Mouse (Mus musculus) MEL (cell line): Measurements from ENCODE around the gene Dcaf7. TPM values are rescaled to one million over a fixed set of nuclear protein-coding genes. Genes with fewer than 3 reads are reported as not detected.

ENCODE experiments used
- DNase-seq: peaks from one replicate; pipeline ENCODE4 v3.0.0; 2011; ENCODE audit warnings: low read depth, low spot score
- H3K27ac ChIP-seq: 2 replicates; pipeline ENCODE4 v1.5.1; 2012; ENCODE audit warnings: low read depth, mild to moderate bottlenecking, control low read depth, low read length, moderate library complexity; ENCODE audit not compliant: control insufficient read depth
- H3K27me3 ChIP-seq, 2 experiments: fragments of 150-350 bp in 1 of 2; sonication (generic) in 1 of 2; 2 replicates each; pipeline ENCODE4 v1.6.1; 2012; ENCODE audit warnings: low read length in 2 of 2, mild to moderate bottlenecking in 2 of 2, improper control_type of control experiment in 1 of 2, moderate library complexity in 1 of 2; ENCODE audit not compliant: insufficient read depth in 2 of 2, control insufficient read depth in 1 of 2
- H3K36me3 ChIP-seq, 2 experiments: 2 replicates each; pipeline ENCODE4 v1.6.1; 2012 to 2014; ENCODE audit warnings: low read length in 2 of 2, improper control_type of control experiment in 1 of 2, inconsistent platforms in 1 of 2, mild to moderate bottlenecking in 1 of 2; ENCODE audit not compliant: insufficient read depth in 2 of 2, control insufficient read depth in 1 of 2
- H3K4me1 ChIP-seq, 2 experiments: fragments of 150-350 bp in 1 of 2; sonication (generic) in 1 of 2; 2 replicates each; pipeline ENCODE4 v1.6.1; 2012; ENCODE audit warnings: low read length in 2 of 2, improper control_type of control experiment in 1 of 2, mild to moderate bottlenecking in 1 of 2; ENCODE audit not compliant: insufficient read depth in 2 of 2, control insufficient read depth in 1 of 2
- H3K4me3 ChIP-seq, 2 experiments: fragments of 150-350 bp in 1 of 2; sonication (generic) in 1 of 2; 2 replicates each; pipeline ENCODE4 v1.5.1; 2012; ENCODE audit warnings: low read depth in 2 of 2, low read length in 2 of 2, mild to moderate bottlenecking in 2 of 2, moderate library complexity in 2 of 2, control low read depth in 1 of 2, improper control_type of control experiment in 1 of 2; ENCODE audit not compliant: control insufficient read depth in 1 of 2, insufficient read depth in 1 of 2
- H3K79me2 ChIP-seq: 2 replicates; pipeline ENCODE4 v1.6.1; 2012; ENCODE audit warnings: mild to moderate bottlenecking, low read length, moderate library complexity; ENCODE audit not compliant: control insufficient read depth, poor library complexity, insufficient read depth
- H3K9ac ChIP-seq: 2 replicates; pipeline ENCODE4 v1.6.1; 2012; ENCODE audit warnings: low read depth, mild to moderate bottlenecking, control low read depth, low read length, moderate library complexity; ENCODE audit not compliant: control insufficient read depth, poor library complexity, severe bottlenecking
- H3K9me3 ChIP-seq: fragments of 150-350 bp; sonication (generic); replicated peaks from 2 replicates; pipeline ENCODE4 v1.6.1; 2012; ENCODE audit warnings: mild to moderate bottlenecking, low read length, improper control_type of control experiment, moderate library complexity; ENCODE audit not compliant: insufficient read depth
- BHLHE40 ChIP-seq: IDR thresholded peaks from 2 replicates; pipeline ENCODE4 v1.6.1; 2012; ENCODE audit warnings: low read depth, mild to moderate bottlenecking, inconsistent platforms, low read length, improper control_type of control experiment, borderline replicate concordance
- CHD1 ChIP-seq: IDR thresholded peaks from 2 replicates; pipeline ENCODE4 v1.6.1; 2012; ENCODE audit warnings: low read depth, mild to moderate bottlenecking, inconsistent platforms, low read length, improper control_type of control experiment
- CHD2 ChIP-seq: IDR thresholded peaks from 2 replicates; pipeline ENCODE4 v1.6.1; 2011; ENCODE audit warnings: low read length, improper control_type of control experiment
- CTCF ChIP-seq, 3 experiments: IDR thresholded peaks in 2 of 3; conservative IDR thresholded peaks in 1 of 3; 2 replicates each; pipeline ENCODE4 v1.5.1; 2011 to 2012; ENCODE audit warnings: low read length in 3 of 3, low read depth in 2 of 3, mild to moderate bottlenecking in 2 of 3, improper control_type of control experiment in 1 of 3, inconsistent platforms in 1 of 3, mixed read lengths in 1 of 3, moderate library complexity in 1 of 3; ENCODE audit not compliant: control insufficient read depth in 1 of 3, insufficient read depth in 1 of 3, poor library complexity in 1 of 3, severe bottlenecking in 1 of 3
- E2F4 ChIP-seq: IDR thresholded peaks from 2 replicates; pipeline ENCODE4 v1.6.1; 2011; ENCODE audit warnings: low read depth, low read length, improper control_type of control experiment, borderline replicate concordance
- ELF1 ChIP-seq: IDR thresholded peaks from 2 replicates; pipeline ENCODE4 v1.6.1; 2014; ENCODE audit warnings: low read depth, mild to moderate bottlenecking, inconsistent platforms, low read length, improper control_type of control experiment, moderate library complexity
- EP300 ChIP-seq, 2 experiments: IDR thresholded peaks; 2 replicates each; pipeline ENCODE4 v1.6.1; 2011; ENCODE audit warnings: improper control_type of control experiment in 2 of 2, low read length in 2 of 2, low read depth in 1 of 2, mild to moderate bottlenecking in 1 of 2
- ETS1 ChIP-seq: IDR thresholded peaks from 2 replicates; pipeline ENCODE4 v1.6.1; 2012; ENCODE audit warnings: low read depth, mild to moderate bottlenecking, inconsistent platforms, low read length, improper control_type of control experiment, moderate library complexity
- GABPA ChIP-seq: IDR thresholded peaks from 2 replicates; pipeline ENCODE4 v1.6.1; 2012; ENCODE audit warnings: low read depth, mild to moderate bottlenecking, inconsistent platforms, low read length, improper control_type of control experiment, moderate library complexity
- GATA1 ChIP-seq: IDR thresholded peaks from 2 replicates; pipeline ENCODE4 v1.6.1; 2011; ENCODE audit warnings: low read depth, low read length, improper control_type of control experiment
- HCFC1 ChIP-seq: IDR thresholded peaks from 2 replicates; pipeline ENCODE4 v1.6.1; 2012; ENCODE audit warnings: low read depth, mild to moderate bottlenecking, inconsistent platforms, low read length, improper control_type of control experiment, moderate library complexity
- JUND ChIP-seq: IDR thresholded peaks from 2 replicates; pipeline ENCODE4 v1.6.1; 2011; ENCODE audit warnings: low read depth, mild to moderate bottlenecking, improper control_type of control experiment, low read length
- KAT2A ChIP-seq: conservative IDR thresholded peaks from 2 replicates; pipeline ENCODE4 v1.6.1; 2012; ENCODE audit warnings: low read depth, low read length, improper control_type of control experiment, inconsistent platforms
- MAFK ChIP-seq: IDR thresholded peaks from 2 replicates; pipeline ENCODE4 v1.6.1; 2011; ENCODE audit warnings: low read depth, mild to moderate bottlenecking, low read length, improper control_type of control experiment, borderline replicate concordance
- MAX ChIP-seq: IDR thresholded peaks from 2 replicates; pipeline ENCODE4 v1.6.1; 2011; ENCODE audit warnings: low read length, improper control_type of control experiment
- MAZ ChIP-seq: IDR thresholded peaks from 2 replicates; pipeline ENCODE4 v1.6.1; 2012; ENCODE audit warnings: low read depth, mild to moderate bottlenecking, inconsistent platforms, low read length, improper control_type of control experiment
- MYB ChIP-seq: IDR thresholded peaks from 2 replicates; pipeline ENCODE4 v1.6.1; 2011; ENCODE audit warnings: mild to moderate bottlenecking, low read depth, low read length, improper control_type of control experiment
- MYC ChIP-seq: IDR thresholded peaks from 2 replicates; pipeline ENCODE4 v1.6.1; 2011; ENCODE audit warnings: low read depth, mild to moderate bottlenecking, low read length, improper control_type of control experiment, moderate library complexity
- NELFE ChIP-seq: IDR thresholded peaks from 2 replicates; pipeline ENCODE4 v1.6.1; 2011; ENCODE audit warnings: low read depth, low read length, improper control_type of control experiment
- NRF1 ChIP-seq: IDR thresholded peaks from 2 replicates; pipeline ENCODE4 v1.6.1; 2014; ENCODE audit warnings: low read depth, mild to moderate bottlenecking, inconsistent platforms, low read length, improper control_type of control experiment, moderate library complexity; ENCODE audit not compliant: poor library complexity, insufficient read depth, severe bottlenecking
- POLR2A ChIP-seq, 2 experiments: IDR thresholded peaks; 2 replicates each; pipeline ENCODE4 v1.6.1; 2011 to 2012; ENCODE audit warnings: low read length in 2 of 2, mild to moderate bottlenecking in 2 of 2, control low read depth in 1 of 2, improper control_type of control experiment in 1 of 2, low read depth in 1 of 2, moderate library complexity in 1 of 2; ENCODE audit not compliant: control insufficient read depth in 1 of 2, insufficient read depth in 1 of 2, poor library complexity in 1 of 2
- POLR2AphosphoS2 ChIP-seq: IDR thresholded peaks from 2 replicates; pipeline ENCODE4 v1.6.1; 2011; ENCODE audit warnings: low read length, improper control_type of control experiment
- POLR2AphosphoS5 ChIP-seq: IDR thresholded peaks from 2 replicates; pipeline ENCODE4 v1.6.1; 2012; ENCODE audit warnings: low read depth, borderline replicate concordance, mild to moderate bottlenecking, inconsistent platforms, low read length, moderate library complexity, mixed read lengths
- RAD21 ChIP-seq: IDR thresholded peaks from 2 replicates; pipeline ENCODE4 v1.6.1; 2011; ENCODE audit warnings: mild to moderate bottlenecking, low read depth, low read length, improper control_type of control experiment
- RCOR1 ChIP-seq: IDR thresholded peaks from 2 replicates; pipeline ENCODE4 v1.6.1; 2012; ENCODE audit warnings: low read depth, mild to moderate bottlenecking, inconsistent platforms, low read length, improper control_type of control experiment
- SIN3A ChIP-seq: IDR thresholded peaks from 2 replicates; pipeline ENCODE4 v1.6.1; 2012; ENCODE audit warnings: low read length, improper control_type of control experiment, inconsistent platforms
- SMC3 ChIP-seq: IDR thresholded peaks from 2 replicates; pipeline ENCODE4 v1.6.1; 2011; ENCODE audit warnings: low read depth, low read length, improper control_type of control experiment
- TAL1 ChIP-seq: IDR thresholded peaks from 2 replicates; pipeline ENCODE4 v1.6.1; 2012; ENCODE audit warnings: mild to moderate bottlenecking, inconsistent platforms, low read length, moderate library complexity, mixed read lengths
- TBP ChIP-seq: IDR thresholded peaks from 2 replicates; pipeline ENCODE4 v1.8.0; 2011; ENCODE audit warnings: low read depth, low read length, improper control_type of control experiment
- TCF12 ChIP-seq: IDR thresholded peaks from 2 replicates; pipeline ENCODE4 v1.6.1; 2014; ENCODE audit warnings: low read depth, mild to moderate bottlenecking, inconsistent platforms, low read length, improper control_type of control experiment, moderate library complexity
- UBTF ChIP-seq: IDR thresholded peaks from 2 replicates; pipeline ENCODE4 v1.6.1; 2012; ENCODE audit warnings: low read depth, mild to moderate bottlenecking, inconsistent platforms, low read length, improper control_type of control experiment, moderate library complexity, borderline replicate concordance; ENCODE audit not compliant: insufficient read depth
- USF1 ChIP-seq: IDR thresholded peaks from 2 replicates; pipeline ENCODE4 v1.6.1; 2014; ENCODE audit warnings: low read depth, mild to moderate bottlenecking, inconsistent platforms, low read length, improper control_type of control experiment, moderate library complexity
- USF2 ChIP-seq, 2 experiments: IDR thresholded peaks; 2 replicates each; pipeline ENCODE4 v1.6.1; 2011 to 2012; ENCODE audit warnings: improper control_type of control experiment in 2 of 2, low read length in 2 of 2, borderline replicate concordance in 1 of 2, inconsistent platforms in 1 of 2, low read depth in 1 of 2, mild to moderate bottlenecking in 1 of 2; ENCODE audit not compliant: insufficient read depth in 1 of 2
- ZC3H11A ChIP-seq: IDR thresholded peaks from 2 replicates; pipeline ENCODE4 v1.6.1; 2012; ENCODE audit warnings: low read depth, mild to moderate bottlenecking, inconsistent platforms, low read length, improper control_type of control experiment
- ZKSCAN1 ChIP-seq: IDR thresholded peaks from 2 replicates; pipeline ENCODE4 v1.6.1; 2012; ENCODE audit warnings: low read depth, mild to moderate bottlenecking, inconsistent platforms, low read length, improper control_type of control experiment, moderate library complexity
- ZMIZ1 ChIP-seq: IDR thresholded peaks from 2 replicates; pipeline ENCODE4 v1.6.1; 2012; ENCODE audit warnings: low read depth, mild to moderate bottlenecking, inconsistent platforms, low read length, improper control_type of control experiment, moderate library complexity
- ZNF384 ChIP-seq: IDR thresholded peaks from 2 replicates; pipeline ENCODE4 v1.6.1; 2012; ENCODE audit warnings: low read depth, mild to moderate bottlenecking, inconsistent platforms, low read length, improper control_type of control experiment
- polyA plus RNA-seq, 2 experiments: library from polyadenylated mRNA; stranded (reverse) in 1 of 2; unstranded in 1 of 2; fragments of >175 nt in 1 of 2; fragments of >200 nt in 1 of 2; gene quantifications; 2 replicates each; pipeline versions ENCODE4 v1.2.1 to v1.2.4; 2012; ENCODE audit warnings: low replicate concordance in 2 of 2, low read depth in 1 of 2; ENCODE audit not compliant: insufficient read length in 2 of 2, insufficient read depth in 1 of 2, missing spikeins in 1 of 2
- total RNA-seq: library from RNA; depleted of rRNA; stranded (reverse); fragments of 300-350 nt; gene quantifications from 2 replicates; pipeline ENCODE4 v1.2.3, GENCODE M21; 2012

Gene Dcaf7
- total and polyA plus RNA-seq, 3 experiments = 65.5 to 88.2 (median 86.9) TPM

DNA sequence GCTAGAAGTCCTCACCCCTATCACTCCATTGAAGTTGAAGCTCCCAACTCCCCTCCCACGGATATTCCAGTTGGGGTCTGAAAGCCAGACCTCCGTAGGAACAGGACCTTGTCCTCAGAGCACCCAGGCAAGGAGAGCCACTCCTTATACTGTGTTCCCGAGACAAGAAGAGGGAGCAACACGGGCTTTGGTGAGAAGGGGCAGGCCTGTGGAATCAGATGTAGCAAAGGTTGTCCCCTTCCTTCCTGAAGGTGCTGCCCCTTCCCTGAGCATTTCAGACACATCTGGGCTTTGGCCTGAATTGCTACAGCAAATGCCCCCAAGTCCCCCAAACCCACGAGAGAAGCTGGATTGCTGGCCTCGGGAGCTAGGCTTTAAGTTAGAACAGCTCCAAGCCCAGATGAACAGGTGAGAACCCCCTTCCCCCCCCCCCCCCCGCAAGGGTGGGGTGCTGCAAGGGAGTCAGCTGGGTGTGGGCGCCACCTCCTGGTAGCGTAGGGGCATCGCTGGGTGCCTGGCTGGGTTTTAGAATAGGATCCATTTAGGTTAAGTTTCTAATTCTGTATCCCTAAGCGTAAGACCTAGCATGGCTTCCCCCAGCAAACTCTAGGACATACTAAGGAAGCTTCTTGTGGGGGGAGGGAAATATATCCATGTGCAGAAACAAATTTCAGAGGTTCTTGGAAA is 10.1 kb upstream of the Dcaf7 start:
- Histone ChIP-seq H3K27me3 (no peaks in the 10 kb centered on the region), H3K9me3 (no peaks in the 10 kb centered on the region), H3K36me3 (peaks cover 0 to 15% of the 10 kb centered on the region in 2 experiments; a peak in 2 of 4 replicates), H3K79me2 (no peaks in the 10 kb centered on the region), H3K4me1 (peaks cover 10 to 20% of the 10 kb centered on the region in 2 experiments; a peak in 3 of 4 replicates), H3K4me3 (peak overlapping the region in 1 of 2 experiments; percentile 9; a peak in 1 of 4 replicates), H3K27ac (no peak overlapping the region), H3K9ac (peak overlapping the region; percentile 6)
- peak; percentile 78 for DNase-seq
- TF ChIP-seq EP300 (IDR thresholded peaks at IDR 0.05; ENCODE audit: low read depth in 1 of 2, low read length in 2 of 2) (peak in 1 of 2 experiments; percentile 10; a peak in 1 of 4 replicates), MAFK (no peak), GATA1 (no peak), CHD1 (no peak), SMC3 (peak; percentile 76), TCF12 (no peak), MYC (no peak), USF2 (IDR thresholded peaks at IDR 0.05; ENCODE audit: borderline replicate concordance in 1 of 2, insufficient read depth in 1 of 2, low read depth in 1 of 2, low read length in 2 of 2) (no peak), MYB (no peak), HCFC1 (no peak; the same call in 1 of the 2 replicates), ELF1 (no peak; the same call in 1 of the 2 replicates), NELFE (no peak), RCOR1 (no peak), ZKSCAN1 (no peak), MAX (no peak), NRF1 (no peak), USF1 (0 out of 2 replicates have a peak, but pooled peaks have one; percentile 35), CHD2 (no peak), BHLHE40 (no peak), POLR2AphosphoS2 (no peak), GABPA (no peak), E2F4 (no peak), ZC3H11A (peak; percentile 42), RAD21 (peak; percentile 64), CTCF (IDR thresholded peaks at IDR 0.05 in 2 of 3, conservative IDR thresholded peaks at IDR 0.05 in 1 of 3; ENCODE audit: control insufficient read depth in 1 of 3, insufficient read depth in 1 of 3, low read depth in 2 of 3, low read length in 3 of 3, poor library complexity in 1 of 3, severe bottlenecking in 1 of 3) (peak; percentile 69 to 93 (median 84)), ETS1 (no peak), MAZ (peak; percentile 98), UBTF (no peak), TAL1 (no peak), KAT2A (no peak), ZNF384 (no peak), POLR2AphosphoS5 (no peak), POLR2A (IDR thresholded peaks at IDR 0.05; ENCODE audit: control insufficient read depth in 1 of 2, insufficient read depth in 1 of 2, low read depth in 1 of 2, low read length in 2 of 2, poor library complexity in 1 of 2) (no peak), JUND (no peak), SIN3A (peak; percentile 38; the same call in 1 of the 2 replicates), TBP (no peak), ZMIZ1 (no peak)
